Mouse (Mus musculus): Measurements from ENCODE around the gene Ccdc63.

- TF ChIP-seq CTCF (IDR thresholded peaks at IDR 0.05; ENCODE audit: control insufficient read depth, insufficient read depth, insufficient read length): no peak
- no peak for TF ChIP-seq USF1 (IDR thresholded peaks at IDR 0.05; ENCODE audit: low read depth)
Measured at GRCm38 (mm10) chr5:122094439-122094838, 46.2 kb downstream of the Ccdc63 start.
